Mouse (Mus musculus) brain, embryonic 14.5 days (tissue): ENCODE measurements around the gene Tpst2.

Experiments used
- CTCF ChIP-seq: fragments of 200-500 bp; IDR thresholded peaks from 2 replicates; pipeline ENCODE4 v1.5.1; 2012; ENCODE audit warnings: inconsistent platforms, mild to moderate bottlenecking, moderate library complexity, borderline replicate concordance; ENCODE audit not compliant: insufficient read depth, insufficient read length; ENCODE audit errors: extremely low read depth
- POLR2A ChIP-seq: fragments of 200-500 bp; IDR thresholded peaks from 2 replicates; pipeline ENCODE4 v1.6.1; 2012; ENCODE audit warnings: mild to moderate bottlenecking, inconsistent platforms, borderline replicate concordance; ENCODE audit not compliant: poor library complexity, insufficient read depth, insufficient read length, severe bottlenecking; ENCODE audit errors: extremely low read depth

DNA sequence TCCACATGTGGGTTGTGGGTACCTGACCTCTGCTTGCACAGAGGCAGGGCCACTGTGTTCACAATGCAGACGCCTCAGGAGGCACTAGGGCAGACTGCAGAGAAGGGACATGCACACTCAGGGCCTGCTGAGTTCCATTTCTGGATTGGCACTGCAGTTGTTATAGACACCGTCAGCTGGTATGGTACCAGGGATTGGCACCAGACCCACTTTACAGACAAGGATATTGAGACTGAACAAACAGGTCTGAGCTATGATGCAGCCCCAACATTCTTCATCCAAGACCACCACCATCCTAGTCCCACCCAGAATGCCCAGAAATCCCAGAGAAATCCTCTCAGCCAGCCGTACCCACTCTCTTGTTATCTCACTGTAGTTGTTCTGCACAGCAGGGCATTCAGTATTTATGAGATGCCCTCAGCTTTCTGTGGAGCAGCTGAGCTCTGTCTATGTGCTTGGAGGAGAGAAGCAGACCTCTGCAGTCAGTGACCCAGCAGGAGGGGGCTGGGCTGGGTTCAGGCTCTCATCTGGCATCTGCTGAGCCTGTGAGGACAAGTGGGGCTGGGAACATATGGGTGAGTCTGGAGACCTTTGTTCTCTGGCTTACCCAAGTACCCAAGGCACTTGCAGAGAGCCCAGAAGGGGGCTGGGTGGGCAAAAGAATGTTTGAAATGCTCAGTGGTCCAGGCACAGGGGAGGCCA lies 37.6 kb upstream of the Tpst2 start:
- no peak for TF ChIP-seq CTCF
- no peak for TF ChIP-seq POLR2A
